Mouse (Mus musculus) G1E (cell line): ENCODE measurements at regions not wholly inside any gene's neighbourhood (a gene's known extent, or its start where the extent isn't known, plus 50 kb on each side); places are given as distances from the start of the nearest gene placed in this dataset.

Source experiments
- CTCF ChIP-seq: IDR thresholded peaks from 2 replicates; pipeline ENCODE4 v1.5.1; 2012; ENCODE audit warnings: low read depth, low read length, inconsistent platforms, mixed read lengths
- GATA1 ChIP-seq: IDR thresholded peaks from 2 replicates; pipeline ENCODE4 v1.6.1; 2012; ENCODE audit warnings: borderline replicate concordance, low read length, inconsistent platforms, mixed read lengths
- TAL1 ChIP-seq: conservative IDR thresholded peaks from 2 replicates; pipeline ENCODE4 v1.6.1; 2012; ENCODE audit warnings: low read depth, low read length, inconsistent platforms, mixed read lengths

DNA sequence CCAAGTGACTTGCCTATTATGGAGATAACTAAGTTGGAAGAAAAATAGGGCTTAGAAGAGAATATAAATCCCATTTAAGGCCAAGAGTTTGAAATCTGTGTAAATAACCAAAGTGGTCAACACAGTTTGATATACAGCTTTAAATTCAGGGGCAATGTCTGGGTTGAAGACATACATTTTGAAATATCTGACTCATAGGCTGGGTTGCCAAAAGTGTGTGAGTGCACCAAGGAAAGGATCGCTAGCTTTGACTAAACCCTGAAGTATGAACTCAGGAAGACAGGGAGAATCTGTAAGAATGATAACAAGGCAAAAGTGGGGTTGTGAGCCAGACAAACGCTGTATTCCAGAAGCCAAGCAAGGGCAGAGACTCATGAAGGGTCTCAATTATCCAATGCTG, 288.1 kb downstream of the Inhba start:
- TF ChIP-seq TAL1 (no peak), CTCF (no peak), GATA1 (no peak)
